Mouse (Mus musculus) heart, postnatal 0 days (tissue): ENCODE measurements around the gene Hoxa5. TPM values are rescaled to one million over a fixed set of nuclear protein-coding genes. Genes with fewer than 3 reads are reported as not detected.

ENCODE experiments used
- ATAC-seq: fragments of 200-750 bp; cut with Nextera tagmentation; 2 replicates; pipeline ENCODE4 v1.8.0; 2017; ENCODE audit warnings: low read depth, moderate number of reproducible peaks, moderate library complexity; ENCODE audit not compliant: insufficient read depth
- DNase-seq: peaks from one replicate; pipeline ENCODE4 v3.0.0-alpha.2; 2016; ENCODE audit warnings: low spot score
- H3K27ac ChIP-seq: fragments of 300-500 bp; sonication (generic); 2 replicates; pipeline ENCODE4 v1.5.1; 2014; ENCODE audit warnings: low read depth, mild to moderate bottlenecking
- H3K27me3 ChIP-seq: fragments of 300-500 bp; sonication (generic); 2 replicates; pipeline ENCODE4 v1.6.1; 2014; ENCODE audit warnings: low read length, mixed read lengths; ENCODE audit not compliant: control insufficient read depth, insufficient read depth
- H3K36me3 ChIP-seq: fragments of 300-500 bp; sonication (generic); replicated peaks from 2 replicates; pipeline ENCODE4 v1.6.1; 2014; ENCODE audit warnings: low read length, mixed read lengths; ENCODE audit not compliant: control insufficient read depth, insufficient read depth
- H3K4me1 ChIP-seq: fragments of 300-500 bp; sonication (generic); 2 replicates; pipeline ENCODE4 v1.6.1; 2014; ENCODE audit warnings: antibody characterized with exemption; ENCODE audit not compliant: control insufficient read depth, insufficient read depth
- H3K4me2 ChIP-seq: fragments of 300-500 bp; sonication (generic); 2 replicates; pipeline ENCODE4 v1.6.1; 2014; ENCODE audit warnings: low read depth, mild to moderate bottlenecking, low read length, moderate library complexity
- H3K4me3 ChIP-seq: fragments of 300-500 bp; sonication (generic); 2 replicates; pipeline ENCODE4 v1.5.1; 2014; ENCODE audit warnings: low read depth, low read length
- H3K9ac ChIP-seq: fragments of 300-500 bp; sonication (generic); replicated peaks from 2 replicates; pipeline ENCODE4 v1.6.1; 2014; ENCODE audit warnings: low read depth, low read length, mixed read lengths
- H3K9me3 ChIP-seq: fragments of 300-500 bp; sonication (generic); replicated peaks from 2 replicates; pipeline ENCODE4 v1.6.1; 2016; ENCODE audit warnings: low read length; ENCODE audit not compliant: control insufficient read depth
- CTCF ChIP-seq: IDR thresholded peaks from 2 replicates; pipeline ENCODE4 v1.5.1; 2016; ENCODE audit warnings: antibody characterized with exemption, control low read depth, low read depth
- EP300 ChIP-seq: IDR thresholded peaks from 2 replicates; pipeline ENCODE4 v1.6.1; 2016; ENCODE audit warnings: antibody characterized with exemption, low read depth
- WGBS: fragments of 180-500 bp; shearing (Covaris S2); extraction: QIAGEN DNeasy Blood & Tissue Kit; methylation state at CpG from one replicate; pipeline ENCODE4 v1.1.7; 2014; 5-methylcytosine and 5-hydroxymethylcytosine counted together
- polyA plus RNA-seq: library from polyadenylated mRNA; unstranded; fragments of >200 nt; fragmentation: Nextera tagmentation; extraction: Ambion mirVana; gene quantifications from 2 replicates; pipeline ENCODE4 v1.2.1, GENCODE M21; 2015
- total RNA-seq: library from RNA; depleted of rRNA; stranded (reverse); fragments of >200 nt; gene quantifications from 2 replicates; pipeline ENCODE4 v1.2.3, GENCODE M21; 2014; ENCODE audit warnings: low replicate concordance

Hoxa5 gene
- total and polyA plus RNA-seq, 2 experiments from 2014 or later: 0.36 to 3.5 TPM

GRCm38 (mm10) chr6:52161336-52162092, 42.9 kb downstream of the Hoxa5 start:
- no peaks in the 10 kb centered on the region; the same call in 1 of the 2 replicates for H3K4me1 ChIP-seq
- no peak overlapping the region for H3K9ac ChIP-seq
- H3K27me3 ChIP-seq: peaks cover 99% of the 10 kb centered on the region
- ATAC-seq (no peak), DNase-seq (no peak)
- H3K36me3 ChIP-seq: no peaks in the 10 kb centered on the region
- H3K9me3 ChIP-seq: no peaks in the 10 kb centered on the region
- no peak overlapping the region for H3K27ac ChIP-seq
- no peak overlapping the region; the same call in 1 of the 2 replicates for H3K4me2 ChIP-seq
- no peak overlapping the region for H3K4me3 ChIP-seq
- 30% methylated on average over 8 of the region's 8 CpGs for WGBS
- TF ChIP-seq EP300 (no peak), CTCF (no peak)

- H3K4me2 ChIP-seq: peak overlapping the region; percentile 91
- no peaks in the 10 kb centered on the region for H3K36me3 ChIP-seq
- no peaks in the 10 kb centered on the region for H3K9me3 ChIP-seq
- 0 out of 2 replicates have a peak overlapping the region, but pooled peaks have one; percentile 32 for H3K27ac ChIP-seq
- 12% methylated on average over 30 of the region's 30 CpGs for WGBS
- no peak overlapping the region for H3K9ac ChIP-seq
- ATAC-seq (no peak), DNase-seq (no peak)
- TF ChIP-seq EP300 (no peak), CTCF (no peak)
- H3K4me1 ChIP-seq: no peaks in the 10 kb centered on the region; the same call in 1 of the 2 replicates
- H3K27me3 ChIP-seq: peaks cover 99% of the 10 kb centered on the region
- peak overlapping the region; percentile 14; the same call in 1 of the 2 replicates for H3K4me3 ChIP-seq
These were observed 43.7 kb downstream of the Hoxa5 start for GRCm38 (mm10) chr6:52160511-52161335.

GRCm38 (mm10) chr6:52159979-52160378, 44.4 kb downstream of the Hoxa5 start:
- no peak for DNase-seq
- no peak for ATAC-seq
- H3K9ac ChIP-seq: no peak overlapping the region
- H3K9me3 ChIP-seq: no peaks in the 10 kb centered on the region
- H3K4me1 ChIP-seq: no peaks in the 10 kb centered on the region; the same call in 1 of the 2 replicates
- H3K4me2 ChIP-seq: peak overlapping the region; percentile 91
- no peak overlapping the region for H3K27ac ChIP-seq
- WGBS: 15% methylated on average over 9 of the region's 9 CpGs
- no peaks in the 10 kb centered on the region for H3K36me3 ChIP-seq
- peak overlapping the region; percentile 14; the same call in 1 of the 2 replicates for H3K4me3 ChIP-seq
- peaks cover 100% of the 10 kb centered on the region for H3K27me3 ChIP-seq
- TF ChIP-seq CTCF: no peak
- no peak for TF ChIP-seq EP300

- Histone ChIP-seq H3K9me3 (no peaks in the 10 kb centered on the region), H3K9ac (peak overlapping the region; percentile 43; the same call in 1 of the 2 replicates), H3K27me3 (peaks cover 100% of the 10 kb centered on the region), H3K4me3 (peak overlapping the region; percentile 65), H3K27ac (peak overlapping the region; percentile 69), H3K4me1 (no peaks in the 10 kb centered on the region; the same call in 1 of the 2 replicates), H3K4me2 (peak overlapping the region; percentile 91), H3K36me3 (no peaks in the 10 kb centered on the region)
- WGBS: 5% methylated on average over 12 of the region's 12 CpGs
- TF ChIP-seq EP300 (no peak), CTCF (no peak)
- ATAC-seq (no peak), DNase-seq (no peak)
These were observed 45.1 kb downstream of the Hoxa5 start for GRCm38 (mm10) chr6:52159164-52159761.
